Mouse (Mus musculus) spleen, adult 2 months (tissue): ENCODE data around the gene Synpo2. TPM values are rescaled to one million over a fixed set of nuclear protein-coding genes. Genes with fewer than 3 reads are reported as not detected.

Experiments used
- DNase-seq, 2 experiments: peaks; one replicate each; pipeline versions ENCODE4 v3.0.0 to v3.0.0-alpha.2; 2012 to 2021; ENCODE audit warnings: low spot score in 2 of 2, low read depth in 1 of 2
- H3K27ac ChIP-seq: fragments of 200-500 bp; 2 replicates; pipeline ENCODE4 v1.5.1; 2012; ENCODE audit warnings: low read length, inconsistent platforms; ENCODE audit not compliant: insufficient read depth
- H3K27me3 ChIP-seq: fragments of 200-500 bp; 2 replicates; pipeline ENCODE4 v1.6.1; 2012; ENCODE audit warnings: mild to moderate bottlenecking, moderate library complexity, low read length, inconsistent platforms; ENCODE audit not compliant: control insufficient read depth, insufficient read depth
- H3K36me3 ChIP-seq: fragments of 200-500 bp; 2 replicates; pipeline ENCODE4 v1.6.1; 2012; ENCODE audit warnings: mild to moderate bottlenecking, low read length, inconsistent platforms; ENCODE audit not compliant: control insufficient read depth, insufficient read depth
- H3K4me1 ChIP-seq: fragments of 200-500 bp; 2 replicates; pipeline ENCODE4 v1.6.1; 2011; ENCODE audit warnings: inconsistent platforms; ENCODE audit not compliant: control insufficient read depth, insufficient read depth, insufficient read length
- H3K4me3 ChIP-seq: fragments of 200-500 bp; 2 replicates; pipeline ENCODE4 v1.5.1; 2011; ENCODE audit warnings: mild to moderate bottlenecking, inconsistent platforms; ENCODE audit not compliant: insufficient read depth, insufficient read length; ENCODE audit errors: extremely low read depth
- CTCF ChIP-seq: fragments of 200-500 bp; IDR thresholded peaks from 2 replicates; pipeline ENCODE4 v1.5.1; 2011; ENCODE audit warnings: mild to moderate bottlenecking, inconsistent platforms; ENCODE audit not compliant: insufficient read depth, insufficient read length, insufficient replicate concordance; ENCODE audit errors: extremely low read depth
- POLR2A ChIP-seq: fragments of 200-500 bp; IDR thresholded peaks from 2 replicates; pipeline ENCODE4 v1.6.1; 2011; ENCODE audit warnings: low read depth, low read length, inconsistent platforms
- WGBS: fragments of 180-500 bp; shearing (Covaris S2); methylation state at CpG from one replicate; pipeline ENCODE4 v1.1.7; 2018; 5-methylcytosine and 5-hydroxymethylcytosine counted together
- polyA plus RNA-seq: library from polyadenylated mRNA; depleted of rRNA; stranded (reverse); fragments of >200 nt; gene quantifications from 2 replicates; pipeline ENCODE4 v1.2.3, GENCODE M21; 2012

Gene Synpo2
- polyA plus RNA-seq, 1 experiment, result 7.8 TPM

- WGBS, result 83% methylated on average over 6 of the region's 6 CpGs
- no peaks in the 10 kb centered on the region; the same call in 1 of the 2 replicates for H3K4me1 ChIP-seq
- no peak overlapping the region for H3K4me3 ChIP-seq
- H3K27me3 ChIP-seq, result no peaks in the 10 kb centered on the region
- H3K27ac ChIP-seq, result no peak overlapping the region
- no peak for TF ChIP-seq CTCF
- TF ChIP-seq POLR2A, result no peak
- no peaks in the 10 kb centered on the region for H3K36me3 ChIP-seq
- DNase-seq, result no peak
Observed at GRCm38 (mm10) chr3:123264706-123265105, 28.8 kb upstream of the Synpo2 start.

- no peak overlapping the region for H3K27ac ChIP-seq
- H3K27me3 ChIP-seq, result no peaks in the 10 kb centered on the region
- WGBS, result 95% methylated on average over 4 of the region's 4 CpGs
- no peak overlapping the region for H3K4me3 ChIP-seq
- H3K36me3 ChIP-seq, result no peaks in the 10 kb centered on the region
- no peak for TF ChIP-seq POLR2A
- no peak for TF ChIP-seq CTCF
- no peaks in the 10 kb centered on the region for H3K4me1 ChIP-seq
- no peak for DNase-seq
Observed at GRCm38 (mm10) chr3:123258709-123259108, 22.8 kb upstream of the Synpo2 start.

GRCm38 (mm10) chr3:123256181-123257101, 20.5 kb upstream of the Synpo2 start:
- Histone ChIP-seq H3K27me3 (no peaks in the 10 kb centered on the region), H3K4me1 (no peaks in the 10 kb centered on the region), H3K36me3 (no peaks in the 10 kb centered on the region), H3K27ac (no peak overlapping the region), H3K4me3 (no peak overlapping the region)
- DNase-seq, result no peak
- TF ChIP-seq POLR2A, result no peak
- no peak for TF ChIP-seq CTCF
- WGBS, result 34% methylated on average over 11 of the region's 11 CpGs

- H3K4me1 ChIP-seq, result no peaks in the 10 kb centered on the region
- H3K4me3 ChIP-seq, result no peak overlapping the region
- no peak for TF ChIP-seq POLR2A
- TF ChIP-seq CTCF, result no peak
- no peak for DNase-seq
- no peaks in the 10 kb centered on the region for H3K27me3 ChIP-seq
- H3K27ac ChIP-seq, result no peak overlapping the region
- WGBS, result 84% methylated on average over 4 of the region's 4 CpGs
- no peaks in the 10 kb centered on the region for H3K36me3 ChIP-seq
Observed at GRCm38 (mm10) chr3:123245646-123246045, 9.7 kb upstream of the Synpo2 start.

GRCm38 (mm10) chr3:123244376-123244775, 8.4 kb upstream of the Synpo2 start:
- no peak for TF ChIP-seq POLR2A
- no peak for TF ChIP-seq CTCF
- H3K4me1 ChIP-seq, result no peaks in the 10 kb centered on the region
- no peak overlapping the region for H3K4me3 ChIP-seq
- H3K27ac ChIP-seq, result no peak overlapping the region
- H3K27me3 ChIP-seq, result no peaks in the 10 kb centered on the region
- WGBS, result 87% methylated on average over 5 of the region's 5 CpGs
- no peaks in the 10 kb centered on the region for H3K36me3 ChIP-seq
- DNase-seq, result no peak

- Histone ChIP-seq H3K4me3 (no peak overlapping the region), H3K27ac (no peak overlapping the region), H3K36me3 (no peaks in the 10 kb centered on the region), H3K4me1 (no peaks in the 10 kb centered on the region), H3K27me3 (0 out of 2 replicates have a peak, but pooled peaks cover 3% of the 10 kb centered on the region)
- DNase-seq, result no peak
- TF ChIP-seq CTCF (no peak), POLR2A (no peak)
Observed at GRCm38 (mm10) chr3:123237446-123237845, 1.5 kb upstream of the Synpo2 start.

GRCm38 (mm10) chr3:123237039-123237438, 1.1 kb upstream of the Synpo2 start:
- TF ChIP-seq CTCF, result no peak
- TF ChIP-seq POLR2A, result no peak
- DNase-seq, result no peak
- H3K36me3 ChIP-seq, result no peaks in the 10 kb centered on the region
- H3K27ac ChIP-seq, result no peak overlapping the region
- no peak overlapping the region for H3K4me3 ChIP-seq
- WGBS, result 83% methylated on average over 7 of the region's 7 CpGs
- H3K27me3 ChIP-seq, result 0 out of 2 replicates have a peak, but pooled peaks cover 3% of the 10 kb centered on the region
- H3K4me1 ChIP-seq, result no peaks in the 10 kb centered on the region
